Mouse (Mus musculus) spleen, postnatal 4 days (tissue): ENCODE data around the gene Rbp4.

ENCODE experiments used
- DNase-seq, 2 experiments: peaks; one replicate each; pipeline ENCODE4 v3.0.0; 2022; ENCODE audit warnings: low spot score in 2 of 2

Rbp4 gene

GRCm38 (mm10) chr19:38091512-38091985 lies 33.5 kb downstream of the Rbp4 start:
- no peak for DNase-seq

- DNase-seq: no peak
Observed at GRCm38 (mm10) chr19:38089358-38089757, 35.7 kb downstream of the Rbp4 start.

GRCm38 (mm10) chr19:38086948-38087551 lies 38.0 kb downstream of the Rbp4 start:
- DNase-seq: no peak

- no peak for DNase-seq
Observed at GRCm38 (mm10) chr19:38085841-38086240, 39.2 kb downstream of the Rbp4 start.

- no peak for DNase-seq
Observed at GRCm38 (mm10) chr19:38082931-38083525, 42.1 kb downstream of the Rbp4 start.

- no peak for DNase-seq
Observed at GRCm38 (mm10) chr19:38081361-38081760, 43.7 kb downstream of the Rbp4 start.

- no peak for DNase-seq
Observed at GRCm38 (mm10) chr19:38077851-38078540, 47.1 kb downstream of the Rbp4 start.

GRCm38 (mm10) chr19:38076251-38076650 lies 48.8 kb downstream of the Rbp4 start:
- DNase-seq: no peak

- DNase-seq: no peak
Observed at GRCm38 (mm10) chr19:38075051-38075450, 50.0 kb downstream of the Rbp4 start.

GRCm38 (mm10) chr19:38073226-38073625 lies 51.9 kb downstream of the Rbp4 start:
- DNase-seq: no peak
